ENCODE assay signal across 32 mouse cellular contexts in genomic region chr7:25210482-25210881, GRCm38 (mm10). TPM values are rescaled to one million over a fixed set of nuclear protein-coding genes. Genes with fewer than 3 reads are reported as not detected.
DNase-seq lines count a peak whose midpoint lies in the region; ATAC-seq and TF ChIP-seq lines count a peak whose summit lies in the region.
"Had no signal": no experiment of that assay in that cellular context is flagged by ENCODE, and none has a peak within 500 bp of the region (broad histone marks: within the 10 kb centered on the region; RNA-seq: fewer than 3 reads in every experiment).

No protein-coding gene starts in this region.

- no peak for TF ChIP-seq CTCF in gastrocnemius, adult 2 months (IDR thresholded peaks at IDR 0.05)
- no peak for TF ChIP-seq CTCF in liver, postnatal 0 days (IDR thresholded peaks at IDR 0.05; ENCODE audit: low read depth)

- no peak overlapping the region for H3K27ac ChIP-seq in heart, embryonic 11.5 days (ENCODE audit: low read depth, low read length)
- peak overlapping the region; percentile 20; the same call in 1 of the 2 replicates for H3K27ac ChIP-seq in gastrocnemius, adult 2 months
- no peak overlapping the region for H3K27ac ChIP-seq in liver, postnatal 0 days (ENCODE audit: low read depth)
- H3K27ac ChIP-seq: embryonic facial prominence, embryonic 12.5 days; forebrain, embryonic 13.5 days; heart, embryonic 13.5 days; hindbrain, embryonic 10.5 days; hindbrain, embryonic 15.5 days; limb, embryonic 10.5 days; limb, embryonic 15.5 days; midbrain, embryonic 12.5 days; neural tube, embryonic 13.5 days had no signal

- no peak for TF ChIP-seq EP300 in liver, postnatal 0 days (IDR thresholded peaks at IDR 0.05; ENCODE audit: low read depth)

- H3K36me3 ChIP-seq in heart, embryonic 11.5 days (ENCODE audit: control insufficient read depth, insufficient read depth, low read length): peaks cover 3% of the 10 kb centered on the region; the same call in 1 of the 2 replicates
- peaks cover 92% of the 10 kb centered on the region for H3K36me3 ChIP-seq in liver, postnatal 0 days (replicated peaks; ENCODE audit: insufficient read depth, low read length)

- 0 out of 2 replicates have a peak, but pooled peaks cover under 1% of the 10 kb centered on the region for H3K4me1 ChIP-seq in heart, embryonic 11.5 days (ENCODE audit: control insufficient read depth, insufficient read depth, low read length)
- H3K4me1 ChIP-seq in liver, postnatal 0 days (ENCODE audit: insufficient read depth): peaks cover 31% of the 10 kb centered on the region
- H3K4me1 ChIP-seq: embryonic facial prominence, embryonic 12.5 days; forebrain, embryonic 13.5 days; hindbrain, embryonic 15.5 days; limb, embryonic 15.5 days; midbrain, embryonic 12.5 days; neural tube, embryonic 13.5 days had no signal

- intact Hi-C loops in heart, postnatal 14 days (cut with DNase I): loop anchor here (10.0 kb wide), 1 partner anchor 326 kb away; the partner anchor contains the start of gene Rps19
- intact Hi-C loops in gastrocnemius, adult 2 months (cut with DNase I): no loop called here

- peak overlapping the region; percentile 16; the same call in 1 of the 2 replicates for H3K9ac ChIP-seq in heart, embryonic 11.5 days (ENCODE audit: low read depth, low read length)
- no peak overlapping the region for H3K9ac ChIP-seq in liver, postnatal 0 days (replicated peaks)
- H3K9ac ChIP-seq: embryonic facial prominence, embryonic 12.5 days; forebrain, embryonic 13.5 days; heart, embryonic 13.5 days; hindbrain, embryonic 15.5 days; limb, embryonic 15.5 days; midbrain, embryonic 12.5 days; neural tube, embryonic 13.5 days had no signal

- ATAC-seq in heart, embryonic 11.5 days (replicated peaks; ENCODE audit: insufficient number of reproducible peaks, low FRiP score, low TSS enrichment): no peak
- ATAC-seq in liver, postnatal 0 days: no peak
- ATAC-seq: forebrain, embryonic 13.5 days; inflammation-experienced regulatory T-cells, adult 6 months; Patski had no signal

- DNase-seq in heart, postnatal 14 days: no peak
- DNase-seq in gastrocnemius, adult 2 months: peak; percentile 94
- peak; percentile 83 for DNase-seq in gastrocnemius, postnatal 25 days
- no peak for DNase-seq in liver, postnatal 0 days
- DNase-seq in lung, postnatal 36 days: no peak
- DNase-seq in testis, postnatal 10 days (ENCODE audit: low spot score): no peak
- no peak for DNase-seq in adrenal gland, adult 18-20 months (ENCODE audit: low spot score in 2 of 2)
- DNase-seq: adrenal gland, postnatal 14 days; cerebellum, adult 11 months; cerebellum, adult 9-11 months; embryo, embryonic 11 days; heart, postnatal 10 days; kidney, adult 11 months; kidney, postnatal 14 days; layer of hippocampus, adult 9-11 months; lung, postnatal 4 days; retina, postnatal 1 day; right cerebral cortex, postnatal 25 days; thymus, postnatal 14 days had no signal

- no peak overlapping the region for H3K4me3 ChIP-seq in heart, embryonic 11.5 days (ENCODE audit: low read depth, low read length)
- H3K4me3 ChIP-seq in gastrocnemius, adult 2 months: no peak overlapping the region
- no peak overlapping the region for H3K4me3 ChIP-seq in liver, postnatal 0 days (ENCODE audit: low read depth, low read length)
- H3K4me3 ChIP-seq: embryonic facial prominence, embryonic 12.5 days; forebrain, embryonic 13.5 days; heart, embryonic 13.5 days; hindbrain, embryonic 10.5 days; hindbrain, embryonic 15.5 days; limb, embryonic 10.5 days; limb, embryonic 15.5 days; megakaryocyte, embryonic 14.5 days; midbrain, embryonic 12.5 days; neural tube, embryonic 13.5 days had no signal

- no peaks in the 10 kb centered on the region for H3K9me3 ChIP-seq in heart, embryonic 11.5 days (replicated peaks; ENCODE audit: control insufficient read depth, low read length)
- no peaks in the 10 kb centered on the region for H3K9me3 ChIP-seq in liver, postnatal 0 days (ENCODE audit: low read length)
- H3K9me3 ChIP-seq: embryonic facial prominence, embryonic 12.5 days; forebrain, embryonic 13.5 days; heart, embryonic 13.5 days; hindbrain, embryonic 10.5 days; hindbrain, embryonic 15.5 days; limb, embryonic 10.5 days; limb, embryonic 15.5 days; megakaryocyte, embryonic 14.5 days; midbrain, embryonic 12.5 days; neural tube, embryonic 13.5 days had no signal

- 84% methylated on average over 4 of the region's 4 CpGs for WGBS in heart, embryonic 11.5 days (ENCODE audit: insufficient replicate concordance)
- WGBS in liver, postnatal 0 days (ENCODE audit: insufficient replicate concordance): 87% methylated on average over 4 of the region's 4 CpGs

- H3K27me3 ChIP-seq in heart, embryonic 11.5 days (ENCODE audit: control insufficient read depth, insufficient read depth, low read length): no peaks in the 10 kb centered on the region
- H3K27me3 ChIP-seq in liver, postnatal 0 days (ENCODE audit: insufficient read depth, low read length): no peaks in the 10 kb centered on the region
- H3K27me3 ChIP-seq: embryonic facial prominence, embryonic 12.5 days; forebrain, embryonic 13.5 days; heart, embryonic 13.5 days; hindbrain, embryonic 15.5 days; limb, embryonic 15.5 days; midbrain, embryonic 12.5 days; neural tube, embryonic 13.5 days; Patski had no signal

- no peak overlapping the region for H3K4me2 ChIP-seq in heart, embryonic 11.5 days
- H3K4me2 ChIP-seq in liver, postnatal 0 days (ENCODE audit: low read depth, low read length): peak overlapping the region; percentile 62
- H3K4me2 ChIP-seq: embryonic facial prominence, embryonic 12.5 days; forebrain, embryonic 13.5 days; heart, embryonic 13.5 days; hindbrain, embryonic 15.5 days; limb, embryonic 15.5 days; midbrain, embryonic 12.5 days; neural tube, embryonic 13.5 days had no signal

RNA-seq across cellular contexts. Expression of gene Dedd2, which starts 9.9 kb away (rescaled TPM):
- 5.3 and 6.7 TPM in 2 replicates for polyA plus RNA-seq in heart, embryonic 11.5 days (2014; fragmentation: Nextera tagmentation; extraction: Ambion mirVana)
- 10 to 100 TPM; 17.9 to 19.2 TPM for total RNA-seq in heart, postnatal 14 days (2021)
- 1 to 10 TPM; 9.3 to 9.4 TPM for total RNA-seq in gastrocnemius, adult 2 months (2021)
- total RNA-seq in gastrocnemius, postnatal 25 days (2021): 1 to 10 TPM; 7.2 to 7.9 TPM
- polyA plus RNA-seq in liver, postnatal 0 days (2015; fragmentation: Nextera tagmentation; extraction: Ambion mirVana): 19.2 and 21.1 TPM in 2 replicates
- total RNA-seq in adrenal gland, adult 18-20 months (2021): 10 to 100 TPM; 24.0 to 27.0 TPM

RNA-seq across cellular contexts. Expression of gene Zfp526, which starts 10.7 kb away (rescaled TPM):
- polyA plus RNA-seq in heart, embryonic 11.5 days (2014; fragmentation: Nextera tagmentation; extraction: Ambion mirVana): 2.3 and 2.7 TPM in 2 replicates
- total RNA-seq in heart, postnatal 14 days (2021): 1 to 10 TPM; 8.0 to 9.1 TPM
- 1 to 10 TPM; 5.5 to 6.1 TPM for total RNA-seq in gastrocnemius, adult 2 months (2021)
- 1 to 10 TPM; 4.6 to 5.2 TPM for total RNA-seq in gastrocnemius, postnatal 25 days (2021)
- 1.0 and 1.2 TPM in 2 replicates for polyA plus RNA-seq in liver, postnatal 0 days (2015; fragmentation: Nextera tagmentation; extraction: Ambion mirVana)
- total RNA-seq in adrenal gland, adult 18-20 months (2021): 10 to 100 TPM in 1 of 2 experiments, 1 to 10 TPM in 1; 8.4 to 10.2 TPM

RNA-seq across cellular contexts. Expression of gene Gsk3a, which starts 27.2 kb away (rescaled TPM):
- 10.4 and 11.6 TPM in 2 replicates for polyA plus RNA-seq in heart, embryonic 11.5 days (2014; fragmentation: Nextera tagmentation; extraction: Ambion mirVana)
- total RNA-seq in heart, postnatal 14 days (2021): 10 to 100 TPM; 58.6 to 66.6 TPM
- 10 to 100 TPM; 74.1 to 77.4 TPM for total RNA-seq in gastrocnemius, adult 2 months (2021)
- total RNA-seq in gastrocnemius, postnatal 25 days (2021): 10 to 100 TPM; 59.5 to 66.2 TPM
- polyA plus RNA-seq in liver, postnatal 0 days (2015; fragmentation: Nextera tagmentation; extraction: Ambion mirVana): 4.3 and 5.1 TPM in 2 replicates
- total RNA-seq in adrenal gland, adult 18-20 months (2021): 100 to 1,000 TPM in 1 of 2 experiments, 10 to 100 TPM in 1; 96.7 to 101 TPM

RNA-seq across cellular contexts. Expression of gene Pou2f2, which starts 31.0 kb away (rescaled TPM):
- polyA plus RNA-seq in heart, embryonic 11.5 days (2014; fragmentation: Nextera tagmentation; extraction: Ambion mirVana): 0.68 and 0.83 TPM in 2 replicates
- under 1 TPM; 0.44 to 0.60 TPM for total RNA-seq in heart, postnatal 14 days (2021)
- under 1 TPM; 0.08 to 0.13 TPM for total RNA-seq in gastrocnemius, adult 2 months (2021)
- under 1 TPM; 0.08 to 0.21 TPM for total RNA-seq in gastrocnemius, postnatal 25 days (2021)
- polyA plus RNA-seq in liver, postnatal 0 days (2015; fragmentation: Nextera tagmentation; extraction: Ambion mirVana): 2.0 and 2.9 TPM in 2 replicates
- under 1 TPM; 0.56 to 0.61 TPM for total RNA-seq in adrenal gland, adult 18-20 months (2021)

RNA-seq across cellular contexts. Expression of gene Erf, which starts 40.1 kb away (rescaled TPM):
- 20.5 and 25.0 TPM in 2 replicates for polyA plus RNA-seq in heart, embryonic 11.5 days (2014; fragmentation: Nextera tagmentation; extraction: Ambion mirVana)
- total RNA-seq in heart, postnatal 14 days (2021): 10 to 100 TPM; 32.8 to 33.2 TPM
- total RNA-seq in gastrocnemius, adult 2 months (2021): 1 to 10 TPM; 5.4 to 7.4 TPM
- 1 to 10 TPM; 5.8 to 7.2 TPM for total RNA-seq in gastrocnemius, postnatal 25 days (2021)
- polyA plus RNA-seq in liver, postnatal 0 days (2015; fragmentation: Nextera tagmentation; extraction: Ambion mirVana): 4.6 and 5.2 TPM in 2 replicates
- total RNA-seq in adrenal gland, adult 18-20 months (2021): 10 to 100 TPM; 18.3 to 25.8 TPM

Comparison
In these comparisons a context has a peak if more than half of its experiments do, and no peak if none do; other contexts are left out.
1. DNase-seq: peak in gastrocnemius, adult 2 months (single experiment) and gastrocnemius, postnatal 25 days (single experiment); none in heart, postnatal 14 days (0 of 2), liver, postnatal 0 days (single experiment), lung, postnatal 36 days (single experiment), testis, postnatal 10 days (single experiment) and adrenal gland, adult 18-20 months (0 of 2).